Mouse (Mus musculus) liver (tissue): Measurements from ENCODE around the gene Cd151.
A peak's percentile ranks its signal among the peaks of the same experiment; 100 is the strongest.
"Not testable (repeated sequence)": the region's sequence is repeated elsewhere in the genome, so short reads cannot be mapped to it uniquely, and the experiment has no call there.

Experiments used
- DNase-seq: peaks from one replicate; pipeline ENCODE4 v3.0.0-alpha.2; 2020; ENCODE audit warnings: mixed read lengths

The Cd151 gene

DNA sequence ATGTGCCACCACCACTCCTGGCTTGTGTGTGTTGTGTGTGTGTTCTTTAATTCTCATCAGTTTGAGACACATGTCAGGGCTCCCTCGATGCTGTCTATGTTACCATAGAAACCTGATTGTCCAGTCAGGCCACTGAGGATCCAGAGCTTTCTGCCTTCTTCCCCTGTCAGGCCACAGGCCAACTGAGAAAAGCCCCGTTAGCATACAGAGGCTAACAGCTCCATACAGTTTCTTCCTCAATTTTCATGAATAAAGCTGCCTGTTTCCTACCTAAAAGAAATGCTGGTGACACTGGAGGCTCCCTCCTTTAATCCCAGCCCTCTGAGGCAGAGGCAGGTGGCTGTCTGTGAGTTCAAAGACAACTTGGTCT is 30.7 kb upstream of the Cd151 start:
- no peak for DNase-seq

GRCm38 (mm10) chr7:141437178-141438120 is 29.7 kb upstream of the Cd151 start, which contains the start of gene Slc25a22:
Slc25a22 (minus strand) TSS chr7:141437892.
- peak; percentile 82 for DNase-seq

DNA sequence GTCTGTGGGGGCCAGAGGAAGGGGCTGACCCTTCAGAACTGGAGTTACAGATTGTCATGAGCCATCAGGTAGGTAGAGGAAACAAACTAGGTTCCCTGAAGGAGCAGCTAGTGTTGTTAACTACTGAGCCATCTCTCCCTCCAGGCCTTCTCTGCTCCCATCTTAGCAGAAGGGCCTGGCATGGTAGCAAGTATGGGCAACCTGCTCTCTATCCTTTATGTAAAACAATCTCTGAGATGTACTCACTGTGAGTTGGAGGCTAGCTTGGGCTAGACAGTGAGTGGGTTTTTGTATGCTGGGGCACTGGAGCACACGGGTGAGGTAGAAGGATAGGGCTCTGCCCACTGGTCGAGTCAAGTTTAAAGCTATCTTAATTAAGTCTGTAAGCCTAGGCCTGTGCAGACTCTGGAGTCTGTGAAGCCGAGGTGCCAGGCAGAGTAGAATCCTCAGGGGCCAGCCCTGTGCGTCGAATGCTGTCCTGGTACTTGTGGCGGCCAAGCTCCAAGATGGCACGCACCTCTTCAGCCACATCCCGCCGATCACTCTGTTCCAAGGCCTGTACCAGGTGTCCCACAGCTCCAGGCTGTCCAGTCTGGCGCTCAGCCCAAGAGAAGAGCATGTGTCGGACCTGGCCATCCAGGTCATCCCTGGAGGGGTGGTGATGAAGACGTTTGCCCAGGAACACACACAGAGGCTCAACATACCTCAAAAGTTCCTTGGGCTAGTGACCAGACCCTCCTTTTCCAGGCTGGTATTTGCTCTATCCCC is 28.8 kb upstream of the Cd151 start:
- no peak for DNase-seq

DNA sequence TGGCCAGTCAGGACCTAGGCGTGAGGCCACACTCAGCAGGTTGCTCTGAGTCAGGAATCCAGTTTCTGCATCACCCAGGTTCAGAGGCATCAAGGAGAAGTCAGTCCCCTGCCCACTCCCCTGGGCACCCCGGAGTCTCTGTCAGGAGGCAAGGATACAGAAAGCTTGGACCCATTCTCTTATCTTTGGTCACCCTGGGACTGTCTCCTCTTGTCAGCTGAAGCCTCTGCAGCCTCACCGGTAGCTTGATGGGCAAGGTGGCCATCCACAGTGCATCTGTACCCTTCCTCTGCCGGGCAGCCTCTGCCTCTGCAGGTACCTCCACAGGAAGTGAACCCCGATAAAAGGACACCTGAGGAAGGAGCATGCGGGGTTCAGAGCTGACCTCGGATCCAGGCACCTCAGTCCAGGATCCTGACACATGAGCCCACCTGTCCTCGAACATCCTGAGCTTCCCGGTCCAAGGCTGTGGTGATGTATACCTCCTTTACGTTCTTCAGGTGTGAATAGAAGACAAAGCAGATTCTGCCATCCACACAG is 28.0 kb upstream of the Cd151 start:
- DNase-seq = no peak

- DNase-seq = no peak
Measured at GRCm38 (mm10) chr7:141439811-141440210, 27.4 kb upstream of the Cd151 start.

DNA sequence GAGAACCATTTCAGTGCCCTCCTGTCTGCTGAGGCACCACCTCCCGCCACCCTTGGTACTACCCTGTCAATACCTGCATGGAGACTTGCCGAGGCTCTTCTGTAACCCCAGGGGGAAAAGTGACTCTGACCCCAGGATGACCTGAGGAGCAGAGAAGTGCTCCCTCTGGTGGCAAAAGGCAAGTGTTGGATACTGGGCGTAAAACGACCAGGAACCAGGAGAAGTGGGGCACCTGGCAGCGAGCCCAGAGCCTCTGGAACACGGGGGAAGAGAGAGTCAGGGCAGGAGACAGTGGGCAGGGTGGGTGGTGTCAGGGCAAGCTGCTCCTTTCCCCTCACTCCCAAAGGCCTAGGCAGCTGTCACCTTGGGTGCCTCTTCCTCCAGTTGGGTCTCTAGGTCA is 26.6 kb upstream of the Cd151 start:
- peak; percentile 48 for DNase-seq

- no peak for DNase-seq
Measured at GRCm38 (mm10) chr7:141441460-141441859, 25.7 kb upstream of the Cd151 start.

- no peak for DNase-seq
Measured at GRCm38 (mm10) chr7:141442199-141442598, 25.0 kb upstream of the Cd151 start.

DNA sequence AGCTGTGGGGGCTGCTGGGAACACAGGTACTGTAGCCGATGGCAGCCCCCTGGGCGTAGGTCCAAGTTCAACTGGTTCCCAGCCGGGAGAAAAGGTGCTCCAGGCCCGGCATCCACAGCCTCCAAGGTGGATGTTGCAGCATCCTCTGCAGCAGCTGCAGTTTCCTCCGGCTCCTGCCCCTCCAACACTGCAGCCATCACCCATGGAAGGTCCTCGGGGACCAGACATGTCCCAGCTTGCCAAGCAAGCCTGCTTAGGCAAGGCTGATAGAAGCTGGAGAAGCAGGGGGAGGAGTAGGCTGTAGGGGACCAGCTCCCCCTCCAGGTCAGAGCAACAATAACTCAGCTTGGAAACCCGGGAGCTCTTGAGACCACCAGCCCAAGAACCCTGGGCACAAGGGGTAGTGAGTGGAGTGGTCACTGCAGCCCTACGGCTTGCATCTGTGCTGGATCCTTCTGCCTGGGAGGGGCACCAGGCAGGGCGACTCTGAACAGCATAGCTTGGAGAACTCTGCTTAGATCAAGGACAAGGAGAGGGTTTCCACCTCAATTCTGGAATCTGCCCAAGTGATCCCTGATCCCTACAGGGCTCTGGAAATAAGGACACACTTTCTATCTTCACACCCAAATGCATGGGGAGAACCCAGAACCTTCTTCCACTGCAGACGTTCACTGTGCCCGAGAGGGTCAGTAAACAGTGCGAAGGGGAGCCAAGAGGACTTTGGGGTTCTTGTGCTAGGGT is 23.9 kb upstream of the Cd151 start:
- DNase-seq = peak; percentile 52

DNA sequence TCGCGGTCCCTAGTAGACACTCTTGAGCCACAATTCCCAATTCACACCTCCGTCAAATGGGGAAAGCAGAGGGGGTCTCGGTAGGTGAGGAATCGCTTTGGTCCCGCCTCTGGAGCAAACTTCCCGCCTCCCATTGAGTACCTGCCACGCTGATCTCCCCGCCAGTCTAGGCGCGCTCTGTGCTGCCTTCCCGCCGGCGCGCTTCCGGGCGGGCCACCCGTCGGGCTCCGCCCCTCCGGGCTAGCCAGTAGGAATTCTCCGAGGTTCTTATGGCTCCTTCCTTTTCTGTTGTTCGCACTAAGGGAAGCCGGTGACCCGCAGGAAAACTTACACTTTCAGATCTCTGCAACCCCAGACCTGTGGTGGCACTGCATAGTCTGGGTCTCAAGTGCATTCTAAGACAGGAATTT is 23.4 kb upstream of the Cd151 start, which contains the start of gene Pidd1:
Pidd1 (minus strand) TSS at position 198 of the 410 bp plus-strand sequence.
- peak; percentile 87 for DNase-seq

- not testable (repeated sequence) for DNase-seq
Measured at GRCm38 (mm10) chr7:141446374-141446773, 20.8 kb upstream of the Cd151 start.

DNA sequence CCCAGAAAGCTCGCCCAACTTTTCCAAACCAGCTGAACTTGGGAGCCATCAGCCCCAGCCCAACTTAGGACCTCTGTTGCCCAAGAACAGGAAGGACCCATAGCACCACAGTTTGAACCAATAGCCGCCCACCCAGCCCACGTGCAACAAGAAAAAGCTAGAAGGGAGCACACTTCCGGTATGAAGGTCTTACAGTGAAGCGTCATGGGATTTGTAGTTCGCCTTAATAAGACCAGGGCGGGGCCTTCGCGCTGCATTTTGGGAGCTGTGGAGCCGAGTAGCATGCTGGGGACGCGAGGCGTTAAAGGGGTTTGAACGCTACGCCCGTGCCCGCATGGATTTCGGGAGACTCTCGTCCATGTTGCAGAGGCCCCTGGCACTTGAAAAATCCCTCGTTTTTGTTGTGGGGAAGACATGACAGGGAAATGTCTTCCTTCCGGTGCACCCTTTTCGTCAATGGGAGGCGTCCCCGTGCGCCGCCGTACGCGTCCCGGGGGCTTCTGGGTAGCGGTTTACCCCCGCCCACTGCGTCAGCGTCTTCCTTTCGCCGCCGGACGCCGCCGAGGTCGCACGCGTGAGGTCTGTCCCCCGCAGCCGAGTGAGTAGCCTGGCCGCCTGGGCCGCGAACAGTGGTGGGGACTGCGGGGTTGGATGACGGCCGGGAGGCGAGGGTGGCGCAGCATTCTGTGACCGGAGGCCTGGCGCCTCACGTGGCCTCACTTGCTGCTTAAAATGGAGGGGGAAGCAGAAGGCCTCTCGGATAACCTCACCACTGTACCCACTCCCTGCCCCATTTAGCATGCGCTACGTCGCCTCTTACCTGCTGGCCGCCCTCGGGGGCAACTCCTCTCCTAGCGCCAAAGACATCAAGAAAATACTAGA is 19.8 kb upstream of the Cd151 start, which contains the start of gene Rplp2:
Rplp2 (plus strand) TSS at position 261 of the 882 bp plus-strand sequence.
- DNase-seq = peak; percentile 93

DNA sequence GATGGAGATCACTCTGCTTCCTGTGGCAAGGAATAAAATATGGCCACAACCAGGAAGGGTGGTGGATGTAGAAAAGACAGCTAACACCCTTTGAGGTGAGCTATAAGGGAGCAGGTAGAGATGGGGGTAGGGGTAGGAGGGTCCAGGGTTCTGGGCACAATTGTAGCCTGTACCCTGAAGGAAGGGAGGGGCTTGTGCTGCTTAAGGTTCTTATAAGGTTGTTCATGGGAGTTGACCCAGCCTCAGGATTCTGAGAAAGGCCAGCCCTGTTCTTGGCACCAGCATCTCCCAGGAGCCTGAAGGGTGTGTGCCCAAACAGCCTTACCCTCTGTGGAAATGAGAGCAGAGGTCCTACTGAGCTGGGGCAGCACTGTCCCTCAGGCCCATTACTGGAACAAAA is 15.3 kb upstream of the Cd151 start:
- DNase-seq = no peak

- DNase-seq = no peak
Measured at GRCm38 (mm10) chr7:141453636-141454035, 13.6 kb upstream of the Cd151 start.

DNA sequence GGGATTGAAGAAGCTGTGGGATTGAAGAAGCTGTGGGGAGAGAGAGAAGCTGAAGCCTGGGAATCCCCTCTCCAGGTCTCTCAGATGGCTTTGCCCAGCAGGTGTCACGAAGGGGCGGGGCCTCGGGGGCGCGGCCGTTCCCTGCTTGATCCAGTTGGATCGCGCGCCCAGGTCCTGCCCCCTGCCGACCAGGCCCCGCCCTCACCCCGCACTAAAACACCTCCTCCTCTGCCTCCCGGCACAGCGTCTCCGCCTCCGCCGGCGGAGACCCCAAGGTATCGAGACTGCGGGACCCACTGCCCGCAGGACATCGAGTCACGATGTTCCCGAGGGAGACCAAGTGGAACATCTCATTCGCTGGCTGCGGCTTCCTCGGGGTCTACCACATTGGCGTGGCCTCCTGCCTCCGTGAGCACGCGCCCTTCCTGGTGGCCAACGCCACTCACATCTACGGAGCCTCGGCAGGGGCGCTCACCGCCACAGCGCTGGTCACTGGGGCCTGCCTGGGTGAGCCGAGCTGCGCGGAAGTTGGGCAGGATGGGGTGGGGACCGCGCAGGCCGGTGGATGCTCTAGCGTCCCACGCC is 12.1 kb upstream of the Cd151 start, which contains the start of gene Pnpla2:
Pnpla2 (plus strand) TSS at position 232 of the 585 bp plus-strand sequence.
- peak; percentile 98 for DNase-seq

DNA sequence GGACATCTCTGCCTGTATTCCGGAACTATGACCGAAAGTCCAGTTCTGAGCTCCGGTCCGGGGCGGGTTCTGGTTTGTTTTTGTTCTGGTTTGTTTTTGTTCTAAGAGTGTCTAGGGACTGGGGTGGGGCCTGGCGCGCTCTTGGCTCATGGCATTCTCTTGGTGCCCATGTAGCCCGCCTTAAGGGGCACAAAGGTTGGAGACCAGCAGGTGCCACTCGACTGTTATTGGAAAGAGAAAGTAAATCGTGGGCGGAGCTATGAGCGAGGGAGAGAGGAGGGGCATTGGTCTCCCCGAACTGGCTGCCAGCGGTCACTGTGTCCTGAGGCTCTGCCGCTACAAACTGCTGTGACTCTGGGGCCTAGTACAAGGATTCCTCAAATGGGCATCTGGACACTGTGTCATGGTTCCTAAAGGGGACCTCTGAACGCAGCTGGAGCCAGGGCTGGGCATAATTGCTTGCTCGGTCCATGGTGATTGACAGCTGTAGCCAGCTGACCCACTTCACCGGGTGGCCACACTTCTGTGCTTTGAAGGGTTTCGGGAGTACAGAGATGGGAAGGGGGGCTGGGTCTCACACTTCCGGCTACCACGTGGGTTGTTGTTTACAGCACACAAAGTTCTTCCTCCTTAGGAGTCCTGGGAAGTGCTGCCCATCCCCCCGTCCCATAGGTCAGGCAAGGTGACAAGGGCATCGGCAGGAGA is 11.4 kb upstream of the Cd151 start:
- DNase-seq = peak; percentile 69

DNA sequence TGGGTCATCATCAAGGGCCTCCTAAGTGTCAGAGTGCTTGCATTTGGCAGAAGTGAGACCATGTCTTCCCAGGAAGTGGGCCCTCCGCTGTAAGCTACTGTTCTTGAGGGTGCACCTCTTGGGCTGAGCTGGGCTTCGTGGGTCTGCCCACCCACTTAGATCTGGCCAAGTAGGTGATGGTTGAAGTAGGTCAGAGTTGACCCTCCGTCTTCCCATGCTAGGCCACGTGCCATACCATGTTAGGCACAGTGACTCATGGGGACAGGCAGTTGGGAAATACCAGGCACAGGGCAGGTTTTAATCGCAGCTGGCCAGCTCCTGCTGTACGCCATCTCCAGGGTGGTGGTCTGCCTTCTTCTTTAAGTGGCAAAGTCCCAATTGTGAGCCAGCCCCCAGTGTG is 10.5 kb upstream of the Cd151 start:
- no peak for DNase-seq

DNA sequence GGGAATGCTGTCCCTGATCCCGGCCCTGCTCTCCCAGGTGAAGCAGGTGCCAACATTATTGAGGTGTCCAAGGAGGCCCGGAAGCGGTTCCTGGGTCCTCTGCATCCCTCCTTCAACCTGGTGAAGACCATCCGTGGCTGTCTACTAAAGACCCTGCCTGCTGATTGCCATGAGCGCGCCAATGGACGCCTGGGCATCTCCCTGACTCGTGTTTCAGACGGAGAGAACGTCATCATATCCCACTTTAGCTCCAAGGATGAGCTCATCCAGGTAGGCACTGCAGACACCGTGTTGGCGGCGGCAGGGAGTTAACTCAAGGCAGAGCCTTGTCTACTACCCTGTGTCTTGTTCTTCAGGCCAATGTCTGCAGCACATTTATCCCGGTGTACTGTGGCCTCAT is 10.0 kb upstream of the Cd151 start:
- no peak for DNase-seq

DNA sequence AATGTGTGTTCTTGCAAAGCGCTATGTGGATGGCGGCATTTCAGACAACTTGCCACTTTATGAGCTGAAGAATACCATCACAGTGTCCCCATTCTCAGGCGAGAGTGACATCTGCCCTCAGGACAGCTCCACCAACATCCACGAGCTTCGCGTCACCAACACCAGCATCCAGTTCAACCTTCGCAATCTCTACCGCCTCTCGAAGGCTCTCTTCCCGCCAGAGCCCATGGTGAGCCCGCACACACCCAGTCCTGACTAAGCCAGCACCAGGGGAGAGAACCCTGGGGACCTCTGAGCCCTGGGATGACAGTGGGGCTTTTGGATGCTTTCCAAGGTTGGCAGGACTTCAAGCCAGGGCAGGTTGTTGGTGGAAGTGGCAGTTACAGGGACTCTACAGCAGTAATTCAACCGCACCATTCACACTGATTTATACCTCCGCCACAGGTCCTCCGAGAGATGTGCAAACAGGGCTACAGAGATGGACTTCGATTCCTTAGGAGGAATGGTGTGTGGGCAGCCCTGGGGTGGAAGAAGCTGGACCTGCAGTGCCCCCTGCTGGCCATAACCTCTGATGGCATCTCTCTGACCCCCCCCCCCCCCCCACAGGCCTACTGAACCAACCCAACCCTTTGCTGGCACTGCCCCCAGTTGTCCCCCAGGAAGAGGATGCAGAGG is 9.1 kb upstream of the Cd151 start:
- peak; percentile 69 for DNase-seq

DNA sequence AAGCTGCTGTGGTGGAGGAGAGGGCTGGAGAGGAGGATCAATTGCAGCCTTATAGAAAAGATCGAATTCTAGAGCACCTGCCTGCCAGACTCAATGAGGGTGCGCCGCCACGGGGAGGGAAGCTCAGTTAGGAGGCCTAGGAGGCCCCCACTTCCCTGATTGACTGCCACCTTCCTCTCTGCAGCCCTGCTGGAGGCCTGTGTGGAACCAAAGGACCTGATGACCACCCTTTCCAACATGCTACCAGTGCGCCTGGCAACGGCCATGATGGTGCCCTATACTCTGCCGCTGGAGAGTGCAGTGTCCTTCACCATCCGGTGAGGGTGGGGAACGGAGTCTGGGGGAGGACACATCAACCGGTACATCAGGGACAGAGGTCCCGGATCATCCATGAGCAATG is 8.5 kb upstream of the Cd151 start:
- no peak for DNase-seq
